Mouse (Mus musculus): ENCODE measurements at regions not wholly inside any gene's neighbourhood (a gene's known extent, or its start where the extent isn't known, plus 50 kb on each side); places are given as distances from the start of the nearest gene placed in this dataset.
"Not testable (repeated sequence)": the region's sequence is repeated elsewhere in the genome, so short reads cannot be mapped to it uniquely, and the experiment has no call there.

DNA sequence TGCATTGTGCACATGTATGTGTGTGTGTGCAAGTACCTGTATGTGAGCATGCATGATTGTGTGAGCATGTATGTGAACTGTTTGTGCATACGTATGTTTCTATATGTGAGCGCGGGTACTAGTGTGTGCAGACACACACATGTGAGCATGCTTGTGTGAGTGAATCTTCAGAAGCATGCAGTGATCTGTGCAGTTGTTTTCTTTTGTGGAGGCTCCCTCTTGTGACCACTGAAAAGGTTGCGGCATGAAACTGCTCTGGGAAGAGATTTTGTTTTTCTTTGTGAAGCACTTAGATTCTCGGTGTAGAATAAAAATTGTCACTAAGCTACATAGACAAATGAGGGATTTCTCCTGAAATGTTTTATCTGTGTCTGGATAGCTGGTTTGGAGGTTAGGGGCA is 189.2 kb upstream of the Rapgef5 start:
- TF ChIP-seq POLR2A (IDR thresholded peaks at IDR 0.05; ENCODE audit: control insufficient read depth, low read depth, low read length); CTCF (IDR thresholded peaks at IDR 0.05; ENCODE audit: control insufficient read depth, insufficient read depth, insufficient replicate concordance, low read depth, low read length): not testable (repeated sequence)
